Mouse (Mus musculus): ENCODE results near the gene Hadha. TPM values are rescaled to one million over a fixed set of nuclear protein-coding genes. Genes with fewer than 3 reads are reported as not detected.

Hadha gene
- polyA plus RNA-seq, 1 experiment = 65.9 TPM

DNA sequence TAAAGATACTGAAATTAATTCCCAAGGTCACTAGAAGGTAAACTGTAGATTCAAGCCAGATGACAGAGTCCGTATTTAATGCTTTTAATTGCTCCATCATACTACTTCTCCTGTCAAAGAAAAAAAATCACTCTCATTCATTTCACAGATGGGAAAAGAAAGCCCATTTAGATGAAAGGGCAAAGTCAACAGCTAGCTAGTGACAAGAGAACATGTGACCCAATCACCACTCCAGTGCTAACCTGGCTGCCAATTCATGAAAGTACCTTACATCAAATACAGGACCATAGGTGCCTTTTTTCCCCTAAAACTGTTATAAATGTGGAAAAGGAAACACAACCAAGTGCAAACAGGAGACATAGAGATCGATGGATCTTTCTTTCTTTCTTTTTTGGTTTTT, 1.7 kb downstream of the Hadha start:
- TF ChIP-seq CTCF (IDR thresholded peaks at IDR 0.05; ENCODE audit: control insufficient read depth, insufficient read depth, insufficient read length) = no peak
- no peak for TF ChIP-seq MYOG (IDR thresholded peaks at IDR 0.05; ENCODE audit: control insufficient read depth, extremely low read depth, insufficient read length)
- TF ChIP-seq FOSL1 (IDR thresholded peaks at IDR 0.05; ENCODE audit: insufficient read depth, low read length, poor library complexity, severe bottlenecking) = no peak
- no peak for TF ChIP-seq MYOD1 (IDR thresholded peaks at IDR 0.05; ENCODE audit: control insufficient read depth, insufficient read length, low read depth)
- no peak for TF ChIP-seq MAX (IDR thresholded peaks at IDR 0.05)
- no peak for TF ChIP-seq CEBPB (IDR thresholded peaks at IDR 0.05; ENCODE audit: low read depth)
- no peak for TF ChIP-seq USF1 (IDR thresholded peaks at IDR 0.05; ENCODE audit: low read depth)
- Histone ChIP-seq H3K27me3 (ENCODE audit: control insufficient read depth, insufficient read depth, insufficient read length) (no peaks in the 10 kb centered on the region), H3K36me3 (ENCODE audit: control insufficient read depth, insufficient read depth) (no peaks in the 10 kb centered on the region), H3K79me3 (ENCODE audit: low read depth) (peaks cover 36% of the 10 kb centered on the region), H3ac (ENCODE audit: control insufficient read depth, insufficient read length, low read depth) (no peak overlapping the region), H3K79me2 (ENCODE audit: control insufficient read depth, insufficient read depth) (peaks cover 92% of the 10 kb centered on the region), H3K4me3 (ENCODE audit: insufficient read depth, poor library complexity, severe bottlenecking) (no peak overlapping the region)

DNA sequence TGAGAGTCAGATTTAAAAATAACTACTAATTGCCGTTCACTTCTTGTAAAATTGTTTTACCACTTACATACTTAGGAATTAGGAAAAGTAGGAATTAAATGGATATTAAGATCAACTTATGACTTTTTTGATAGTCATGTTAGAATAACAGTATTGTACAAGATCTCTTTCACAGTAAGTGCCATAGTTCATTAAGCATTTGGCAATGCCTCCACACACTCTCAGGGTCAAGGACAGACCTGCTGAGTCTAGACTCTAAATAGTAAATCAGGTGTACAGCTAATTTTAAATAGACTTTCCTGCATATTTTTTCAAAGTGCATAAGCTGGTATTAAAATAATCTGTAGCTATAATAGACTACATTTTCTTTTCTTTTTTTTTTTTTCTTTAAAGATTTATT, 2.5 kb downstream of the Hadha start:
- Histone ChIP-seq H3K36me3 (ENCODE audit: control insufficient read depth, insufficient read depth) (no peaks in the 10 kb centered on the region), H3K4me3 (ENCODE audit: insufficient read depth, poor library complexity, severe bottlenecking) (no peak overlapping the region), H3K79me3 (ENCODE audit: low read depth) (peaks cover 34% of the 10 kb centered on the region), H3K79me2 (ENCODE audit: control insufficient read depth, insufficient read depth) (peaks cover 90% of the 10 kb centered on the region), H3ac (ENCODE audit: control insufficient read depth, insufficient read length, low read depth) (no peak overlapping the region), H3K27me3 (ENCODE audit: control insufficient read depth, insufficient read depth, insufficient read length) (no peaks in the 10 kb centered on the region)
- no peak for TF ChIP-seq USF1 (IDR thresholded peaks at IDR 0.05; ENCODE audit: low read depth)
- no peak for TF ChIP-seq MYOG (IDR thresholded peaks at IDR 0.05; ENCODE audit: control insufficient read depth, extremely low read depth, insufficient read length)
- no peak for TF ChIP-seq CTCF (IDR thresholded peaks at IDR 0.05; ENCODE audit: control insufficient read depth, insufficient read depth, insufficient read length)
- TF ChIP-seq MAX (IDR thresholded peaks at IDR 0.05) = no peak
- no peak for TF ChIP-seq FOSL1 (IDR thresholded peaks at IDR 0.05; ENCODE audit: insufficient read depth, low read length, poor library complexity, severe bottlenecking)
- no peak for TF ChIP-seq CEBPB (IDR thresholded peaks at IDR 0.05; ENCODE audit: low read depth)

DNA sequence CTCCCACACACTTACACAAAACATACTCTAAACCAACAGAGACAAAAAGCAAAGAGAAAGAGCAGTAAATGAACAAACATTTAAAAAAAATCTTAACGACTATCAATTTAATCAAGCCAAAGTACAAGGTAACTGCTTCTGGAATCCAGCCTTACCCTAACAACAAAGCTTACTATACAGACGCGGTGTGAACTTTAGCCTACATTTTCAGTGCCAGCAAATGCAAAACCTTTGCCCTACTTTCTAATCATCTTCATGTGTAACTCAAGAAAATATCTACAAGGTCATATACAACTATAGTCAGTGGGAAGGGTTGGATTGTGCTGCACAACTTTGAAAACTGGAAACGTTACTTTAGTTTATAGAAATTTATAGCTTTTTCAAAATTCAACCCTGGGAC, 3.0 kb downstream of the Hadha start:
- TF ChIP-seq MYOD1 (IDR thresholded peaks at IDR 0.05; ENCODE audit: control insufficient read depth, insufficient read length, low read depth) = no peak
- Histone ChIP-seq H3K27me3 (ENCODE audit: control insufficient read depth, insufficient read depth, insufficient read length) (no peaks in the 10 kb centered on the region), H3K4me3 (ENCODE audit: insufficient read depth, poor library complexity, severe bottlenecking) (no peak overlapping the region), H3K79me3 (ENCODE audit: low read depth) (peaks cover 32% of the 10 kb centered on the region), H3ac (ENCODE audit: control insufficient read depth, insufficient read length, low read depth) (no peak overlapping the region), H3K79me2 (ENCODE audit: control insufficient read depth, insufficient read depth) (peaks cover 86% of the 10 kb centered on the region), H3K36me3 (ENCODE audit: control insufficient read depth, insufficient read depth) (no peaks in the 10 kb centered on the region)

DNA sequence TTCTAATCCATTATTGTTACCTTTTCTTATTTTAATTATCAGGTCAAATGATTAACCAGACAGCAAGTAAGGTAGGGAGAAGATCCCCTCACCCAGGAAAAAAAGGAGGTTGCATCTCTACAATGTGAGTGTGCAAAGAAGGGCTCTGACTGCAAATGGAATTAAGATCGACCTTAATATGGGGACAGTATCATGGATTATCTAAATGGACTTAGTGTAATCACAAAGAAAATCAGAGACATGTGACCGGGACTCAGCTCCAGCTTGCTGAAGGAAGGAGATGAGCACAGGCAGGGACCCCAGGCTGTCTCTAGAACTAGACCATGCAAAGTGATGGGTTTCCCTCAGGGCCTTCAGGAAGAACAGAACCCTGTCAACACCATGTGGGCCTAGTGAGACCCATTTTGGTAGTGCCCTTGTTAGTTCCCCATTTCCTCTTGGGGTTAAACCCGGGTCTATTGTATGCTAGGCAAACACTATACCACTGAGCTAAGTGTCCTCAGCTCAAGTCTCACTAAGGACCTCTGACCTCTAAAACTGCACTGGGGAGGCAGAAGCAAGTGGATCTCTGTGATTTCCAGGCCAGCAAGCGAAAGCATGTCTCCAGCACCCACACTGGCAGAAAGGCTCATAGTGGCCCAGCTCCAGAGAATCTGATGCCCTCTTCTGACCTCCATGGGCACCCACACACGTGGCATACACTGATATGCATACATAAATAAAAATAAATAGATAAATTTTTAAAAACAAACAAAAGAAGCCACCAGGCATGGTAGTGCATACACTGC, 6.6 kb downstream of the Hadha start:
- Histone ChIP-seq H3K27me3 (ENCODE audit: control insufficient read depth, insufficient read depth, insufficient read length) (no peaks in the 10 kb centered on the region), H3K36me3 (ENCODE audit: control insufficient read depth, insufficient read depth) (peaks cover 25% of the 10 kb centered on the region), H3K4me3 (ENCODE audit: insufficient read depth, poor library complexity, severe bottlenecking) (no peak overlapping the region), H3ac (ENCODE audit: control insufficient read depth, insufficient read length, low read depth) (no peak overlapping the region), H3K79me2 (ENCODE audit: control insufficient read depth, insufficient read depth) (peaks cover 52% of the 10 kb centered on the region), H3K79me3 (ENCODE audit: low read depth) (peaks cover 15% of the 10 kb centered on the region)
- TF ChIP-seq FOSL1 (IDR thresholded peaks at IDR 0.05; ENCODE audit: insufficient read depth, low read length, poor library complexity, severe bottlenecking) (no peak), MYOD1 (IDR thresholded peaks at IDR 0.05; ENCODE audit: control insufficient read depth, insufficient read length, low read depth) (no peak), MYOG (IDR thresholded peaks at IDR 0.05; ENCODE audit: control insufficient read depth, extremely low read depth, insufficient read length) (no peak), CEBPB (IDR thresholded peaks at IDR 0.05; ENCODE audit: low read depth) (no peak), MAX (IDR thresholded peaks at IDR 0.05) (no peak), CTCF (IDR thresholded peaks at IDR 0.05; ENCODE audit: control insufficient read depth, insufficient read depth, insufficient read length) (no peak), USF1 (IDR thresholded peaks at IDR 0.05; ENCODE audit: low read depth) (no peak)

DNA sequence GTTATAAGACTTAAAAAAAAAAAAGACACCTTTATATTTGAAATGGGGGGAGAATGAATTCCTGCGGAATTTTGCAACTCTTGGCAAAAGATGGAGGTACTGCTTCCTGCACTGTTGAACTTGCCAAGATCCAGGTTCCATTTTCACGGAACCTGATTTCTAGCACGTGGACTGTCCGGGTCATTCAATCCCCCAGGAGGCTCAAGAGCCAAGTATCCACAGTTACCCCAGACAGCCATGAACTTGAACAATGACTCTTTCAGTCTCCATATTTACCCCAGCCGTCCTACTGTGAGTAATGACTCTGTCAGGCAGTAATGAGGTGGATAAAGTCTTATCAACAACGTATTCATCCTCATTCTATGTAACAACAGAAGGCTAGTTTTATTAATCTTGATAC, 8.4 kb downstream of the Hadha start:
- H3K79me3 ChIP-seq (ENCODE audit: low read depth) = peaks cover 7% of the 10 kb centered on the region
- no peak overlapping the region for H3K4me3 ChIP-seq (ENCODE audit: insufficient read depth, poor library complexity, severe bottlenecking)
- peaks cover 42% of the 10 kb centered on the region for H3K36me3 ChIP-seq (ENCODE audit: control insufficient read depth, insufficient read depth)
- TF ChIP-seq USF1 (IDR thresholded peaks at IDR 0.05; ENCODE audit: low read depth) (no peak), CTCF (IDR thresholded peaks at IDR 0.05; ENCODE audit: control insufficient read depth, insufficient read depth, insufficient read length) (no peak), FOSL1 (IDR thresholded peaks at IDR 0.05; ENCODE audit: insufficient read depth, low read length, poor library complexity, severe bottlenecking) (no peak), MAX (IDR thresholded peaks at IDR 0.05) (no peak), MYOD1 (IDR thresholded peaks at IDR 0.05; ENCODE audit: control insufficient read depth, insufficient read length, low read depth) (no peak), MYOG (IDR thresholded peaks at IDR 0.05; ENCODE audit: control insufficient read depth, extremely low read depth, insufficient read length) (no peak), CEBPB (IDR thresholded peaks at IDR 0.05; ENCODE audit: low read depth) (no peak)
- no peak overlapping the region for H3ac ChIP-seq (ENCODE audit: control insufficient read depth, insufficient read length, low read depth)
- no peaks in the 10 kb centered on the region for H3K27me3 ChIP-seq (ENCODE audit: control insufficient read depth, insufficient read depth, insufficient read length)
- H3K79me2 ChIP-seq (ENCODE audit: control insufficient read depth, insufficient read depth) = peaks cover 35% of the 10 kb centered on the region

DNA sequence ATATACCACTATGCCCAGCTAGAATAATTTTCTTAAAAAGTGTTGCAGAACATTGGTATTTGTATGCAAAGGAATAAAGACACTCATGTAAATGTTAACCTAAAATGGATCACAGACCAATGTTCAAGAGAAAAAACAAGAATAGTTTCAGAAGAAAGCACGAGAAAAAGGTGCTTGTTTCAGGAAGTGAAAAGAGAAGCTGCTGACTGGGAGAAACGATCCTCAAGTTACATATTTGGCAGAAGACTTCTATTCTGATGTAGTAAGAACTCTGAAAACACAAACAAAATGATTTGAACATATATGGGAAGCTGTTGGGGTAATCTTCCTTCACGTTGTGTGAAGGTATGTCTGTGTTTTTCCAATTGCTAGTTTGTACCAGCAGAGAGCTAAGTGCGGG, 16.8 kb downstream of the Hadha start:
- TF ChIP-seq CTCF (IDR thresholded peaks at IDR 0.05; ENCODE audit: control insufficient read depth, insufficient read depth, insufficient read length) (no peak), CEBPB (IDR thresholded peaks at IDR 0.05; ENCODE audit: low read depth) (no peak), MAX (IDR thresholded peaks at IDR 0.05) (no peak), MYOG (IDR thresholded peaks at IDR 0.05; ENCODE audit: control insufficient read depth, extremely low read depth, insufficient read length) (no peak), USF1 (IDR thresholded peaks at IDR 0.05; ENCODE audit: low read depth) (no peak), FOSL1 (IDR thresholded peaks at IDR 0.05; ENCODE audit: insufficient read depth, low read length, poor library complexity, severe bottlenecking) (no peak), MYOD1 (IDR thresholded peaks at IDR 0.05; ENCODE audit: control insufficient read depth, insufficient read length, low read depth) (no peak)
- no peaks in the 10 kb centered on the region for H3K79me2 ChIP-seq (ENCODE audit: control insufficient read depth, insufficient read depth)

More for the DNA sequence above, 16.8 kb downstream of the Hadha start:
- no peak overlapping the region for H3ac ChIP-seq (ENCODE audit: control insufficient read depth, insufficient read length, low read depth)
- no peaks in the 10 kb centered on the region for H3K27me3 ChIP-seq (ENCODE audit: control insufficient read depth, insufficient read depth, insufficient read length)
- H3K79me3 ChIP-seq (ENCODE audit: low read depth) = no peaks in the 10 kb centered on the region
- peaks cover 68% of the 10 kb centered on the region for H3K36me3 ChIP-seq (ENCODE audit: control insufficient read depth, insufficient read depth)
- H3K4me3 ChIP-seq (ENCODE audit: insufficient read depth, poor library complexity, severe bottlenecking) = no peak overlapping the region

All from C2C12 (cell line).